Mouse (Mus musculus) kidney, adult 9 months (tissue): ENCODE results near the gene Tmem115.

Experiments
- DNase-seq: peaks from one replicate; pipeline ENCODE4 v3.0.0; 2022

Tmem115 gene

GRCm38 (mm10) chr9:107575579-107576356 lies 42.0 kb downstream of the Tmem115 start:
- DNase-seq: peak; percentile 70

GRCm38 (mm10) chr9:107576357-107577107 lies 42.8 kb downstream of the Tmem115 start, which contains the start of gene Hyal1:
TSS of gene Hyal1 (plus strand) at chr9:107576927.
- peak; percentile 86 for DNase-seq

GRCm38 (mm10) chr9:107577871-107578270 lies 44.1 kb downstream of the Tmem115 start:
- no peak for DNase-seq

GRCm38 (mm10) chr9:107578587-107578986 lies 44.8 kb downstream of the Tmem115 start, which contains the start of gene Naa80:
TSS of gene Naa80 (plus strand) at chr9:107578887.
- no peak for DNase-seq

- no peak for DNase-seq
Measured at GRCm38 (mm10) chr9:107579023-107579900, 45.5 kb downstream of the Tmem115 start.

- peak; percentile 97 for DNase-seq
Measured at GRCm38 (mm10) chr9:107580501-107581317, 47.0 kb downstream of the Tmem115 start, which contains the start of gene Hyal3. TSS of gene Hyal3 (plus strand) at chr9:107580818.

- no peak for DNase-seq
Measured at GRCm38 (mm10) chr9:107581584-107581983, 47.8 kb downstream of the Tmem115 start.

GRCm38 (mm10) chr9:107582509-107583062 lies 48.8 kb downstream of the Tmem115 start:
- DNase-seq: peak; percentile 61

- no peak for DNase-seq
Measured at GRCm38 (mm10) chr9:107583174-107583573, 49.4 kb downstream of the Tmem115 start.

GRCm38 (mm10) chr9:107586504-107586903 lies 52.8 kb downstream of the Tmem115 start:
- DNase-seq: no peak

GRCm38 (mm10) chr9:107586974-107587832 lies 53.5 kb downstream of the Tmem115 start, which contains the start of gene Ifrd2:
TSS of gene Ifrd2 (plus strand) at chr9:107587642.
- peak; percentile 100 for DNase-seq

- DNase-seq: peak; percentile 82
Measured at GRCm38 (mm10) chr9:107587833-107588639, 54.3 kb downstream of the Tmem115 start.
